Comparison of ENCODE assay signal across 14 mouse cellular contexts in genomic region chr7:142353854-142354253, GRCm38 (mm10). TPM values are rescaled to one million over a fixed set of nuclear protein-coding genes. Genes with fewer than 3 reads are reported as not detected.
DNase-seq lines count a peak whose midpoint lies in the region; ATAC-seq and TF ChIP-seq lines count a peak whose summit lies in the region.
"Had no signal": no experiment of that assay in that cellular context is flagged by ENCODE, and none has a peak within 500 bp of the region (broad histone marks: within the 10 kb centered on the region; RNA-seq: fewer than 3 reads in every experiment).

No protein-coding gene starts in this region.

- no peak overlapping the region for H3K4me2 ChIP-seq in heart, embryonic 16.5 days (ENCODE audit: low read depth, low read length)
- peak overlapping the region; percentile 51 for H3K4me2 ChIP-seq in liver, embryonic 11.5 days
- H3K4me2 ChIP-seq in midbrain, embryonic 14.5 days (ENCODE audit: low read length), result no peak overlapping the region
- H3K4me2 ChIP-seq: forebrain, embryonic 13.5 days; heart, embryonic 13.5 days; lung, embryonic 14.5 days; neural tube, embryonic 13.5 days had no signal

- TF ChIP-seq POLR2A in bone marrow, adult 2 months (IDR thresholded peaks at IDR 0.05; ENCODE audit: borderline replicate concordance, control insufficient read depth, low read depth, low read length), result no peak

- intact Hi-C loops in heart, postnatal 10 days (cut with DNase I), result no loop called here

- H3K9me3 ChIP-seq in heart, embryonic 16.5 days (replicated peaks; ENCODE audit: control insufficient read depth, low read length), result no peaks in the 10 kb centered on the region
- H3K9me3 ChIP-seq in liver, embryonic 11.5 days (ENCODE audit: control insufficient read depth, low read length), result no peaks in the 10 kb centered on the region
- no peaks in the 10 kb centered on the region for H3K9me3 ChIP-seq in midbrain, embryonic 14.5 days (ENCODE audit: control insufficient read depth, low read length)
- H3K9me3 ChIP-seq: forebrain, embryonic 13.5 days; heart, embryonic 13.5 days; neural tube, embryonic 13.5 days had no signal

- peaks cover 2% of the 10 kb centered on the region; the same call in 1 of the 2 replicates for H3K27me3 ChIP-seq in heart, embryonic 16.5 days (ENCODE audit: control insufficient read depth, insufficient read depth, low read length)
- no peaks in the 10 kb centered on the region for H3K27me3 ChIP-seq in liver, embryonic 11.5 days (replicated peaks; ENCODE audit: control insufficient read depth, insufficient read depth, low read length)
- no peaks in the 10 kb centered on the region for H3K27me3 ChIP-seq in midbrain, embryonic 14.5 days (ENCODE audit: control insufficient read depth, insufficient read depth, low read length)
- H3K27me3 ChIP-seq: forebrain, embryonic 13.5 days; heart, embryonic 13.5 days; neural tube, embryonic 13.5 days had no signal

- H3K4me1 ChIP-seq in heart, embryonic 16.5 days (ENCODE audit: control insufficient read depth, insufficient read depth, low read length), result peaks cover 9% of the 10 kb centered on the region
- peaks cover 17% of the 10 kb centered on the region for H3K4me1 ChIP-seq in bone marrow, adult 2 months (ENCODE audit: control insufficient read depth, insufficient read depth, low read length)
- H3K4me1 ChIP-seq in liver, embryonic 11.5 days (replicated peaks; ENCODE audit: control insufficient read depth, insufficient read depth, low read length), result peaks cover 34% of the 10 kb centered on the region
- 0 out of 2 replicates have a peak, but pooled peaks cover 10% of the 10 kb centered on the region for H3K4me1 ChIP-seq in midbrain, embryonic 14.5 days (ENCODE audit: control insufficient read depth, insufficient read depth, low read length)

- DNase-seq in heart, postnatal 10 days, result no peak
- DNase-seq in liver, embryonic 11.5 days (ENCODE audit: low spot score), result no peak
- DNase-seq in midbrain, embryonic 14.5 days, result no peak
- DNase-seq in right cerebral cortex, postnatal 4 days, result no peak
- no peak for DNase-seq in adrenal gland, adult 18-20 months (ENCODE audit: low spot score in 2 of 2)
- DNase-seq: kidney, adult 18-20 months; lung, embryonic 14.5 days had no signal

- no peak overlapping the region for H3K9ac ChIP-seq in heart, embryonic 16.5 days (ENCODE audit: low read length)
- H3K9ac ChIP-seq in liver, embryonic 11.5 days (ENCODE audit: low read depth, low read length), result 0 out of 2 replicates have a peak overlapping the region, but pooled peaks have one; percentile 37
- H3K9ac ChIP-seq in midbrain, embryonic 14.5 days (replicated peaks; ENCODE audit: low read length), result no peak overlapping the region
- H3K9ac ChIP-seq: forebrain, embryonic 13.5 days; lung, embryonic 14.5 days; neural tube, embryonic 13.5 days had no signal

- WGBS in heart, embryonic 16.5 days, result 41% methylated on average over 5 of the region's 5 CpGs
- 8% methylated on average over 5 of the region's 5 CpGs for WGBS in bone marrow, adult 2 months
- 38% methylated on average over 5 of the region's 5 CpGs for WGBS in liver, embryonic 11.5 days
- WGBS in midbrain, embryonic 14.5 days, result 82% methylated on average over 5 of the region's 5 CpGs

- no peaks in the 10 kb centered on the region for H3K36me3 ChIP-seq in heart, embryonic 16.5 days (ENCODE audit: control insufficient read depth, insufficient read depth)
- no peaks in the 10 kb centered on the region for H3K36me3 ChIP-seq in liver, embryonic 11.5 days (ENCODE audit: control insufficient read depth, insufficient read depth, low read length)
- H3K36me3 ChIP-seq in midbrain, embryonic 14.5 days (ENCODE audit: control insufficient read depth, insufficient read depth, low read length), result no peaks in the 10 kb centered on the region
- H3K36me3 ChIP-seq: heart, embryonic 13.5 days; neural tube, embryonic 13.5 days had no signal

- H3K27ac ChIP-seq in heart, embryonic 16.5 days (ENCODE audit: low read length), result no peak overlapping the region; the same call in 1 of the 2 replicates
- peak overlapping the region; percentile 64 for H3K27ac ChIP-seq in bone marrow, adult 2 months (ENCODE audit: control insufficient read depth, insufficient read depth, low read depth, low read length, poor library complexity)
- H3K27ac ChIP-seq in liver, embryonic 11.5 days (ENCODE audit: low read depth, low read length), result peak overlapping the region; percentile 77
- H3K27ac ChIP-seq in midbrain, embryonic 14.5 days (replicated peaks; ENCODE audit: low read depth, low read length), result no peak overlapping the region
- H3K27ac ChIP-seq: forebrain, embryonic 13.5 days; heart, embryonic 13.5 days; neural tube, embryonic 13.5 days had no signal

- H3K4me3 ChIP-seq in heart, embryonic 16.5 days (ENCODE audit: low read length), result no peak overlapping the region
- H3K4me3 ChIP-seq in bone marrow, adult 2 months (replicated peaks; ENCODE audit: control insufficient read depth, low read depth, low read length), result no peak overlapping the region
- no peak overlapping the region for H3K4me3 ChIP-seq in liver, embryonic 11.5 days (ENCODE audit: low read depth, low read length)
- H3K4me3 ChIP-seq in midbrain, embryonic 14.5 days (replicated peaks; ENCODE audit: low read depth, low read length), result no peak overlapping the region
- H3K4me3 ChIP-seq: forebrain, embryonic 13.5 days; heart, embryonic 13.5 days; neural tube, embryonic 13.5 days had no signal

- ATAC-seq in heart, embryonic 16.5 days (replicated peaks; ENCODE audit: extremely low read depth, insufficient read depth, low FRiP score), result peak; percentile 69
- ATAC-seq in liver, embryonic 11.5 days (replicated peaks; ENCODE audit: low FRiP score), result peak; percentile 83
- ATAC-seq in neutrophil, adult 5-6 weeks (ENCODE audit: extremely low read depth, insufficient number of reproducible peaks, low FRiP score, poor library complexity, severe bottlenecking), result peak; percentile 74
- ATAC-seq in midbrain, embryonic 14.5 days (ENCODE audit: low FRiP score, low TSS enrichment), result no peak
- ATAC-seq: forebrain, embryonic 13.5 days had no signal

- no peak for TF ChIP-seq CTCF in bone marrow, adult 2 months (IDR thresholded peaks at IDR 0.05; ENCODE audit: control insufficient read depth, insufficient read depth, low read length)

RNA-seq across cellular contexts. Expression of gene Ifitm10, which starts 19.7 kb away (rescaled TPM):
- polyA plus RNA-seq in heart, embryonic 16.5 days (2015; fragmentation: Nextera tagmentation; extraction: Ambion mirVana), result 4.8 and 4.9 TPM in 2 replicates
- 1 to 10 TPM; 1.0 to 1.1 TPM for total RNA-seq in heart, postnatal 10 days (2021)
- 1.6 and 6.2 TPM in 2 replicates for polyA plus RNA-seq in bone marrow, adult 2 months (2011; ENCODE audit: insufficient read depth, insufficient read length, low replicate concordance, missing spikeins)
- polyA plus RNA-seq in liver, embryonic 11.5 days (2014; fragmentation: Nextera tagmentation; extraction: Ambion mirVana), result 1.8 and 2.4 TPM in 2 replicates
- total RNA-seq in neutrophil, adult 5-6 weeks (2017), result 0.81 and 0.86 TPM in 2 replicates
- polyA plus RNA-seq in midbrain, embryonic 14.5 days (2014; fragmentation: Nextera tagmentation; extraction: Ambion mirVana), result 3.9 and 6.1 TPM in 2 replicates
- 1 to 10 TPM; 2.1 to 3.1 TPM for total RNA-seq in adrenal gland, adult 18-20 months (2021)

RNA-seq across cellular contexts. Expression of gene Gm49369, which starts 28.6 kb away (rescaled TPM):
- polyA plus RNA-seq in heart, embryonic 16.5 days (2015; fragmentation: Nextera tagmentation; extraction: Ambion mirVana), result not detected in 2 replicates
- 1 to 10 TPM; 1.7 to 5.1 TPM for total RNA-seq in heart, postnatal 10 days (2021)
- polyA plus RNA-seq in bone marrow, adult 2 months (2011; ENCODE audit: insufficient read depth, insufficient read length, low replicate concordance, missing spikeins), result not detected in 2 replicates
- polyA plus RNA-seq in liver, embryonic 11.5 days (2014; fragmentation: Nextera tagmentation; extraction: Ambion mirVana), result not detected in 2 replicates
- total RNA-seq in neutrophil, adult 5-6 weeks (2017), result 494 and 495 TPM in 2 replicates
- 1.8 TPM in 1 of 2 replicates, not detected in the other for polyA plus RNA-seq in midbrain, embryonic 14.5 days (2014; fragmentation: Nextera tagmentation; extraction: Ambion mirVana)
- 1 to 10 TPM; 3.1 to 9.4 TPM for total RNA-seq in adrenal gland, adult 18-20 months (2021)
- polyA plus RNA-seq: forebrain, embryonic 13.5 days; heart, embryonic 13.5 days; lung, embryonic 14.5 days had no signal

RNA-seq across cellular contexts. Expression of gene Ctsd, which starts 34.0 kb away (rescaled TPM):
- polyA plus RNA-seq in heart, embryonic 16.5 days (2015; fragmentation: Nextera tagmentation; extraction: Ambion mirVana), result 470 and 482 TPM in 2 replicates
- 100 to 1,000 TPM; 501 to 525 TPM for total RNA-seq in heart, postnatal 10 days (2021)
- 137 and 308 TPM in 2 replicates for polyA plus RNA-seq in bone marrow, adult 2 months (2011; ENCODE audit: insufficient read depth, insufficient read length, low replicate concordance, missing spikeins)
- polyA plus RNA-seq in liver, embryonic 11.5 days (2014; fragmentation: Nextera tagmentation; extraction: Ambion mirVana), result 316 and 340 TPM in 2 replicates
- 408 and 447 TPM in 2 replicates for total RNA-seq in neutrophil, adult 5-6 weeks (2017)
- 208 and 229 TPM in 2 replicates for polyA plus RNA-seq in midbrain, embryonic 14.5 days (2014; fragmentation: Nextera tagmentation; extraction: Ambion mirVana)
- total RNA-seq in adrenal gland, adult 18-20 months (2021), result 1,000 to 10,000 TPM; 1,152 to 1,350 TPM

RNA-seq across cellular contexts. Expression of gene Krtap5-4, which starts 50.5 kb away (rescaled TPM):
- polyA plus RNA-seq in heart, embryonic 16.5 days (2015; fragmentation: Nextera tagmentation; extraction: Ambion mirVana), result 0.18 TPM in 1 of 2 replicates, not detected in the other
- total RNA-seq in heart, postnatal 10 days (2021), result not detected
- polyA plus RNA-seq in bone marrow, adult 2 months (2011; ENCODE audit: insufficient read depth, insufficient read length, low replicate concordance, missing spikeins), result not detected in 2 replicates
- polyA plus RNA-seq in liver, embryonic 11.5 days (2014; fragmentation: Nextera tagmentation; extraction: Ambion mirVana), result not detected in 2 replicates
- not detected in 2 replicates for total RNA-seq in neutrophil, adult 5-6 weeks (2017)
- polyA plus RNA-seq in midbrain, embryonic 14.5 days (2014; fragmentation: Nextera tagmentation; extraction: Ambion mirVana), result not detected in 2 replicates
- total RNA-seq in adrenal gland, adult 18-20 months (2021), result not detected
- total RNA-seq: left cerebral cortex, adult 18-20 months had no signal
- polyA plus RNA-seq: forebrain, embryonic 13.5 days; heart, embryonic 13.5 days; lung, embryonic 14.5 days; neural tube, embryonic 13.5 days had no signal

RNA-seq across cellular contexts. Expression of gene Krtap5-1, which starts 56.9 kb away (rescaled TPM):
- polyA plus RNA-seq in heart, embryonic 16.5 days (2015; fragmentation: Nextera tagmentation; extraction: Ambion mirVana), result not detected in 2 replicates
- not detected for total RNA-seq in heart, postnatal 10 days (2021)
- not detected in 2 replicates for polyA plus RNA-seq in bone marrow, adult 2 months (2011; ENCODE audit: insufficient read depth, insufficient read length, low replicate concordance, missing spikeins)
- not detected in 2 replicates for polyA plus RNA-seq in liver, embryonic 11.5 days (2014; fragmentation: Nextera tagmentation; extraction: Ambion mirVana)
- total RNA-seq in neutrophil, adult 5-6 weeks (2017), result not detected in 2 replicates
- not detected in 2 replicates for polyA plus RNA-seq in midbrain, embryonic 14.5 days (2014; fragmentation: Nextera tagmentation; extraction: Ambion mirVana)
- not detected for total RNA-seq in adrenal gland, adult 18-20 months (2021)
- total RNA-seq: left cerebral cortex, adult 18-20 months had no signal
- polyA plus RNA-seq: forebrain, embryonic 13.5 days; heart, embryonic 13.5 days; lung, embryonic 14.5 days; neural tube, embryonic 13.5 days had no signal

Comparison
In these comparisons a context has a peak if more than half of its experiments do, and no peak if none do; other contexts are left out.
1. H3K27ac ChIP-seq: peak in bone marrow, adult 2 months (single experiment) and liver, embryonic 11.5 days (single experiment); none in heart, embryonic 16.5 days (single experiment) and midbrain, embryonic 14.5 days (single experiment).